Mouse (Mus musculus): ENCODE measurements around the gene Ralgapa2.

DNA sequence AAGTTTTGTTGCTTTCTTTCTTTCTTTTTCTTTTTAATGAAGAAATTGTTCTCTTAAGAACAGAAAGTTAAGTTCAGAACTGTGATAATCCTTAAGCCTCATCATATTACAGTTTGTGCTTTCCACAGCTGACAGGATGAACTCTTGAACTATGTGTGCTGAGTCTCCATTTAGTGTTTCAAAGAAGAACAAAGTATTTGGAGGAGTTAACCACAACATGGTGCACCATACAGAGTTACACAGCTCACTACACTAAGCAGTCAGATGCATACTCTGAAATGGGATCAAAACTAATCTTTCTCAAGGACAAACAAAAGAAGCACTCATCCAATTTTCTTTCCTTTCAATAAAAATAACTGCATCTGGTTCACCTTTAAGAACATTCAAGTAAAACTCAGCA is 110.6 kb downstream of the Ralgapa2 start:
- TF ChIP-seq CTCF (IDR thresholded peaks at IDR 0.05; ENCODE audit: control insufficient read depth, insufficient read depth, insufficient read length) (no peak), USF1 (IDR thresholded peaks at IDR 0.05; ENCODE audit: low read depth) (no peak), MYOD1 (IDR thresholded peaks at IDR 0.05; ENCODE audit: control insufficient read depth, insufficient read length, low read depth) (no peak), MYOG (IDR thresholded peaks at IDR 0.05; ENCODE audit: control insufficient read depth, extremely low read depth, insufficient read length) (no peak), CEBPB (IDR thresholded peaks at IDR 0.05; ENCODE audit: low read depth) (no peak), MAX (IDR thresholded peaks at IDR 0.05) (no peak), FOSL1 (IDR thresholded peaks at IDR 0.05; ENCODE audit: insufficient read depth, low read length, poor library complexity, severe bottlenecking) (no peak)
